Mouse (Mus musculus) liver, embryonic 11.5 days (tissue): ENCODE data around the gene Lgi4. TPM values are rescaled to one million over a fixed set of nuclear protein-coding genes. Genes with fewer than 3 reads are reported as not detected.

Experiments used
- ATAC-seq: fragments of 200-750 bp; cut with Nextera tagmentation; replicated peaks from 2 replicates; pipeline ENCODE4 v1.8.0; 2017; ENCODE audit warnings: moderate number of reproducible peaks, mild to moderate bottlenecking, moderate TSS enrichment, moderate library complexity; ENCODE audit not compliant: low FRiP score
- DNase-seq: peaks from one replicate; pipeline ENCODE4 v3.0.0-alpha.2; 2017; ENCODE audit warnings: low spot score
- H3K27ac ChIP-seq: fragments of 300-500 bp; sonication (generic); 2 replicates; pipeline ENCODE4 v1.5.1; 2014; ENCODE audit warnings: mild to moderate bottlenecking, low read depth, low read length, control low read depth
- H3K27me3 ChIP-seq: fragments of 300-500 bp; sonication (generic); replicated peaks from 2 replicates; pipeline ENCODE4 v1.6.1; 2014; ENCODE audit warnings: low read length, mixed read lengths; ENCODE audit not compliant: control insufficient read depth, insufficient read depth
- H3K36me3 ChIP-seq: fragments of 300-500 bp; sonication (generic); 2 replicates; pipeline ENCODE4 v1.6.1; 2014; ENCODE audit warnings: mild to moderate bottlenecking, low read length, moderate library complexity, mixed read lengths; ENCODE audit not compliant: control insufficient read depth, insufficient read depth
- H3K4me1 ChIP-seq: fragments of 300-500 bp; sonication (generic); replicated peaks from 2 replicates; pipeline ENCODE4 v1.6.1; 2014; ENCODE audit warnings: low read length, mixed read lengths; ENCODE audit not compliant: control insufficient read depth, insufficient read depth
- H3K4me2 ChIP-seq: fragments of 300-500 bp; sonication (generic); 2 replicates; pipeline ENCODE4 v1.6.1; 2014; ENCODE audit warnings: mild to moderate bottlenecking, control low read depth, moderate library complexity
- H3K4me3 ChIP-seq: fragments of 300-500 bp; sonication (generic); 2 replicates; pipeline ENCODE4 v1.5.1; 2014; ENCODE audit warnings: low read depth, low read length, control low read depth
- H3K9ac ChIP-seq: fragments of 300-500 bp; sonication (generic); 2 replicates; pipeline ENCODE4 v1.6.1; 2014; ENCODE audit warnings: low read depth, low read length, control low read depth
- H3K9me3 ChIP-seq: fragments of 300-500 bp; sonication (generic); 2 replicates; pipeline ENCODE4 v1.6.1; 2016; ENCODE audit warnings: low read length, inconsistent platforms, mixed read lengths; ENCODE audit not compliant: control insufficient read depth
- WGBS: fragments of 180-500 bp; shearing (Covaris S2); extraction: QIAGEN DNeasy Blood & Tissue Kit; methylation state at CpG from one replicate; pipeline ENCODE4 v1.1.7; 2014; 5-methylcytosine and 5-hydroxymethylcytosine counted together
- polyA plus RNA-seq: library from polyadenylated mRNA; unstranded; fragments of >200 nt; fragmentation: Nextera tagmentation; extraction: Ambion mirVana; gene quantifications from 2 replicates; pipeline ENCODE4 v1.2.1, GENCODE M21; 2014

Gene Lgi4
- polyA plus RNA-seq, 1 experiment from 2014 or later = 0.45 TPM

DNA sequence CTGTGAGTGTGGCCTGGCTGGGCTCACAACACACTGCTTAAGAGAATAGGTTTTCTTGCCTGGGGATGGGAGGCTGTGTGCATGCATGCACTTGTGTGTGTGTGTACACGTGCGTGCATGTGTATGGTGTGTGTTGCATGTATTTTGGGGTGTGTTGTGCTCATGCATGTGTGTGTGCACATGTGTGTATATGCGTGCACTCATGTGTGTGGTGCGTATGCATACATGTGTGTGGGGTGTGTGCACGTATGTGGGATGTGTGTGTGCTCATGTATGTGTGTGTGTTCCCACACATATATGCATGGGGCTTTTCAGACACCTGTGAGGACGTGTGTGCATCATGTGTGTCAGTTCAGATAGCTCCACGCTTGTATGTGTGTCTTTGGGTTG is 1.5 kb downstream of the Lgi4 start:
- H3K9me3 ChIP-seq = no peaks in the 10 kb centered on the region
- peaks cover 3% of the 10 kb centered on the region; the same call in 1 of the 2 replicates for H3K4me1 ChIP-seq
- H3K4me3 ChIP-seq = no peak overlapping the region
- H3K36me3 ChIP-seq = no peaks in the 10 kb centered on the region
- ATAC-seq = no peak
- H3K9ac ChIP-seq = no peak overlapping the region
- H3K4me2 ChIP-seq = no peak overlapping the region
- WGBS = 83% methylated on average over 7 of the region's 7 CpGs
- H3K27ac ChIP-seq = no peak overlapping the region
- no peaks in the 10 kb centered on the region for H3K27me3 ChIP-seq
- no peak for DNase-seq

DNA sequence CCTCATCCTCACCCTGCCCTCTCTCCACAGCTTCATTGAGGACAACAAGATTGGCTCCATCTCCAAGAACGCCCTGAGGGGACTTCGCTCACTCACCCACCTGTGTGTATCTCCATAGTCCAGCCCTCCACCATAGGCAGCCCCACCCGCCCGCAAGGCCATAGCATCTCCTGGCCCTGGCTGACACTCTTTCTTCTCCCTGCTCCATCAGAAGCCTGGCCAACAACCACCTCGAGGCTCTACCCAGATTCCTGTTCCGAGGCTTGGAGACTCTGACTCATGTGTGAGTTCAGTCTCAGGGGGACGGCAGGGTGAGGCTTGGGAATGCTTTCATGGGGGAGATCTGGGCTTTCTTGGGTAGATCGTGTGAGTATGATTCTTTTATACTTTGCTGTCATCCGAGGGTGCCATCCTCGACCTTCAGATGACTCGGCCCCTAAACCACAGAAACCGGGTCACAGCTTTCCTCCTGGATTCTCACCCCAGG is 4.0 kb downstream of the Lgi4 start:
- Histone ChIP-seq H3K27me3 (no peaks in the 10 kb centered on the region), H3K4me2 (no peak overlapping the region), H3K4me1 (no peaks in the 10 kb centered on the region; the same call in 1 of the 2 replicates), H3K36me3 (no peaks in the 10 kb centered on the region), H3K9ac (no peak overlapping the region), H3K4me3 (no peak overlapping the region), H3K27ac (no peak overlapping the region), H3K9me3 (no peaks in the 10 kb centered on the region)
- 76% methylated on average over 12 of the region's 12 CpGs for WGBS
- ATAC-seq (no peak), DNase-seq (no peak)

DNA sequence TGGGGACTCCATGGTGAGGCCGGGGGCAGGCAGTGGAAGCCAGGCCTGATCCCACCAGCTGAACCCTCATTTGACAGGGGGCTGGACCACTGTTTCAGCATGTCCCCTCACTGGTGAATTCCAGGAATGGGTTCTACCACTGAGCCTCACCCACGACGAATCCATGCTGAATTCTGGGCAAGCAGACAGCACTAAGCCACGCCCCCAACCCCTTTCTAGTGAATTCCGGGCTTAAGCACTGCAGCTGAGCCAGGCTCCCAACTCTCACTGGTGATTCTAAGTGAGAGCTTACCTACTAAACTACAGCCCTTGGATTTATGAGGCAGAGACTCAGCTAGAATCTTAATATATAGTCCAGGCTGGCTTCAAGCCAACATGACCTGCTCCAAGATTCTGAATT is 8.7 kb downstream of the Lgi4 start:
- no peaks in the 10 kb centered on the region for H3K27me3 ChIP-seq
- no peak overlapping the region for H3K9ac ChIP-seq
- no peaks in the 10 kb centered on the region for H3K9me3 ChIP-seq
- H3K27ac ChIP-seq = no peak overlapping the region
- H3K4me3 ChIP-seq = no peak overlapping the region
- 52% methylated on average over 5 of the region's 5 CpGs for WGBS
- no peaks in the 10 kb centered on the region for H3K36me3 ChIP-seq
- ATAC-seq (no peak), DNase-seq (no peak)
- H3K4me2 ChIP-seq = no peak overlapping the region
- H3K4me1 ChIP-seq = no peaks in the 10 kb centered on the region

DNA sequence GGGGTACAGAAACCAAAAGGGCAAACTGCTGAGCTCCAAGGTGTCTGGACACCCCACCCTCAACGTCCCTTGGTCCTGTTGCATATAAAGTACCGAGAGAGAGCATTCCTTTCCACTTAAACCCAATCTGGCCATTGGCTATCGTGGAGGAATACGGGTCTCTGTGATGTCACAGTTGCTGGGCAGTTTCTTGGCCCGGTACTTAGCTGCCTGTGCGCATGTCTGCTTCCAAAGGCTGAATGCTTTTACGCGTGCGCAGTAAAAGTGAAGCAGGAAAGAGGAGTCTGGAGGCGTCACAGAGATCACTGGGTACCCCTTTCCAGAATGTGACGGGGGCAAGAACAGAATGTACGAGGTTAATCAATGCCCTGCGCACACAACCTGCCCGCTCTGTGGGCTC is 10.3 kb downstream of the Lgi4 start:
- Histone ChIP-seq H3K4me1 (no peaks in the 10 kb centered on the region), H3K9ac (no peak overlapping the region), H3K9me3 (no peaks in the 10 kb centered on the region), H3K27me3 (no peaks in the 10 kb centered on the region; the same call in 1 of the 2 replicates), H3K4me2 (no peak overlapping the region), H3K4me3 (no peak overlapping the region), H3K27ac (no peak overlapping the region), H3K36me3 (no peaks in the 10 kb centered on the region)
- ATAC-seq = no peak
- WGBS = 82% methylated on average over 14 of the region's 14 CpGs
- DNase-seq = no peak

DNA sequence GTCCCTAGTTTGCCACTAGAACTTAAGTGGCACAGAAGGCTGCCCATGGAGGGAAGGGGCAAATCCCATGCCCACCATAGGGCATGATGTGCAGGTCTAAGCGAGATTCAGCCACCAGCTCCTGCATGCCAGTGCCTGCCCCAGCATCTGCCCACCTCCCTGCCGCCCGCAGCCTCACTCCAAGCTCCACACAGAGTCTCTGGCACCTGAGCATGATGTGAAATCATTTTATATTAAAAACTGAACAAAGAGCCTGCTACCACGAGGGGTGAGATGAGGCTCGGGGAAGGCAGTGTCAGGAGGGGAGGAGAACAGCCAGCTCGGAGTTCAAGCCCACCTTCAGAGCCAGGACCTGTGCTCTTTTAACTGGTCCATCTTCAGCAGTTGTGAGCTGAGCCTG is 11.2 kb downstream of the Lgi4 start:
- H3K4me2 ChIP-seq = no peak overlapping the region
- ATAC-seq = no peak
- no peaks in the 10 kb centered on the region for H3K9me3 ChIP-seq
- no peaks in the 10 kb centered on the region for H3K4me1 ChIP-seq
- no peak overlapping the region for H3K4me3 ChIP-seq
- no peaks in the 10 kb centered on the region; the same call in 1 of the 2 replicates for H3K27me3 ChIP-seq
- no peak overlapping the region for H3K9ac ChIP-seq
- WGBS = 69% methylated on average over 6 of the region's 6 CpGs
- DNase-seq = no peak
- H3K36me3 ChIP-seq = no peaks in the 10 kb centered on the region
- H3K27ac ChIP-seq = no peak overlapping the region

DNA sequence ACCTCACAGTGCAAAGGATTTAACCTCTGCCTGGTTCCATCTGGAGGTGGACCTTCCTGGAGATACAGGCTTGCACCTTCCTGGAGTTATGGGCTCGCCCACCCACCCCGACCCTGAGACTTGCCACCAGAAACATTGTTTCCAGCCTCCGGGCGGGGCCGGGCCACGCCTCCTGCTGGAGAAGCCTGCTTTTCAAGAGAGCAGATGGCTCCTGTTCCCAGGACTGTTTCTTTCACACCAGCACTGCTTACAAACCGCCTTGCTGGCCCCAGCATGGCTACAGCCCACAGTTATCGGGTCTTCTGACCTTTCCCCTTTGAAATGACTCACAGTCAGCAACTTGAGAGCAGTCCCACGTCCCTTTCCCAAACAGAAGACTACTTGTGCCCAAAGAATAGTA is 13.2 kb downstream of the Lgi4 start:
- DNase-seq = no peak
- H3K4me3 ChIP-seq = no peak overlapping the region
- no peaks in the 10 kb centered on the region for H3K4me1 ChIP-seq
- no peak overlapping the region for H3K27ac ChIP-seq
- 50% methylated on average over 9 of the region's 9 CpGs for WGBS
- no peaks in the 10 kb centered on the region for H3K9me3 ChIP-seq
- H3K36me3 ChIP-seq = no peaks in the 10 kb centered on the region
- no peak overlapping the region for H3K4me2 ChIP-seq
- ATAC-seq = no peak
- H3K27me3 ChIP-seq = no peaks in the 10 kb centered on the region; the same call in 1 of the 2 replicates
- H3K9ac ChIP-seq = no peak overlapping the region

DNA sequence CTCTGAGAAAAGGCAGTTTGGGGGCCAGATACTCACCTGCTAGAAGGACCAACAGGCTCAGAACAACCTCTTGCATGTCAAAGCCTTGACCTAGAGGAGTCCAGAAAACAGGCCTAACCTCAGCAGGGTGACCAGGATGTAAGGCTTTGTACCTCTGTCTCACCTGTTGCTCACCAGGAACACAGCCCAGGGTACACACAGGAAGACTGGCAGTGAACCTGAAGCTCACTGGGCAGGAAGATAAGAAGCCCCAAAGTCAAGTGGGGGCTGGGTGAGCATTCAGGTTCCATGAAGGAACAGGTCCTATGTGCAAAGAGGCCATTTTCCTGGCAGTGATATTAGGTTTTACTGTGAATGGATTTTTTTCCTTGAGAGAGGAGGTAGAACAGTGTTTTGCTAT is 14.4 kb downstream of the Lgi4 start:
- DNase-seq (no peak), ATAC-seq (no peak)
- Histone ChIP-seq H3K27ac (no peak overlapping the region), H3K36me3 (no peaks in the 10 kb centered on the region), H3K9ac (no peak overlapping the region), H3K9me3 (no peaks in the 10 kb centered on the region), H3K4me1 (no peaks in the 10 kb centered on the region), H3K4me3 (no peak overlapping the region), H3K27me3 (no peaks in the 10 kb centered on the region; the same call in 1 of the 2 replicates), H3K4me2 (no peak overlapping the region)

DNA sequence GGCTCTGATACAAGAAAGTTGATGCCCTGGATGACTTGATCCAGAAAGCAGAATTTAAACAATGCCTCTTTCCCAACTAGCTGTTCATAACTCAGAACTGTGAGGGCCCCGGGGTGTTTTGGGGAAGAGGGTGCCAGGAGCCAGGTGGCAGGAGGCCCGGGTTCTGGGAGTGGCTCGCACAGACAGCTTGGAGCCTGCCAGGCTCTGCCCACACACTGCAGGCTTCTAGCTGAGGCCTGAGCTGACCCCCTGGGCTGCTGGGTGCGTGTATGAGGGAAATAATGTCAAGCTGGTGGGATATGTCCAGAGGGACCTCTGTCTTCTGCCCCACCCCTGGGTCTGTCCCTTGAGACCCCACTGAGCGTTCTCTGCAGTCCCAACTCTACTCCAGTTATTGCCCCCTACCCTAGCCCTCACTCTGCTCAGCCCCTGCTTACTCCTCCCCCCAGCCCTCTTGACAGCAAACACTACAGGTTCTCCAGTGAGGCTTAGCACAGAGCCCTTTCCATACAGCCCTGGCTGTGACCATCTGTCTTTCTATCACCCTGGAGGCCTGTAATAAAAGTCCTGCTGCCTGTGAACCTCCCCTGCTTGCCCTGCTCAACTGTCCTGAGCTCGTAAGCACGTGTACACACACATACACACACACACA is 15.0 kb downstream of the Lgi4 start:
- no peaks in the 10 kb centered on the region for H3K4me1 ChIP-seq
- 66% methylated on average over 7 of the region's 7 CpGs for WGBS
- H3K4me3 ChIP-seq = no peak overlapping the region
- H3K9me3 ChIP-seq = no peaks in the 10 kb centered on the region
- ATAC-seq = no peak
- H3K27me3 ChIP-seq = no peaks in the 10 kb centered on the region; the same call in 1 of the 2 replicates
- no peaks in the 10 kb centered on the region for H3K36me3 ChIP-seq
- no peak overlapping the region for H3K4me2 ChIP-seq
- no peak overlapping the region for H3K27ac ChIP-seq
- no peak for DNase-seq
- H3K9ac ChIP-seq = no peak overlapping the region

DNA sequence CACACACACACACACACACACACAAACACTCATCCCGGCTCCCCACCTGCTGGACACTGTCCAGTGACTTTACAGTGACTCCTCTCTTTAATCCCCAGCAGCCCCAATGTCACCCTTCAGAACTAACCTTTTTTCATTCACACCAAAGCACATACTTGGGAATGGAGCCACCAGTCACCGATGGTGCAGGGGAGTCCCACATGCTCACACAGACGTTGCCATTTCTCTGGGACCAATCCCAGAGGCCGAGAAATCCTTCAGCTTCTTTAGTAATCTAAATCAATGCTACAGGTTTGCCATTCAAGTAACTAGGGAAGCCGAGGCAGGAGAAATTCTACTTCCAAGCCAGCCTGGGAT is 15.5 kb downstream of the Lgi4 start:
- no peaks in the 10 kb centered on the region; the same call in 1 of the 2 replicates for H3K27me3 ChIP-seq
- no peaks in the 10 kb centered on the region for H3K4me1 ChIP-seq
- no peak overlapping the region for H3K4me2 ChIP-seq
- H3K9me3 ChIP-seq = no peaks in the 10 kb centered on the region
- H3K4me3 ChIP-seq = no peak overlapping the region
- H3K27ac ChIP-seq = no peak overlapping the region
- WGBS = 75% methylated on average over 5 of the region's 5 CpGs
- no peaks in the 10 kb centered on the region for H3K36me3 ChIP-seq
- ATAC-seq (no peak), DNase-seq (no peak)
- no peak overlapping the region for H3K9ac ChIP-seq
